Mouse (Mus musculus): Measurements from ENCODE around the gene Gm20388.
"Not testable (repeated sequence)": the region's sequence is repeated elsewhere in the genome, so short reads cannot be mapped to it uniquely, and the experiment has no call there.

GRCm38 (mm10) chr8:123433241-123433974 is 3522.8 kb downstream of the Gm20388 start:
- not testable (repeated sequence) for TF ChIP-seq EP300, CTCF (IDR thresholded peaks at IDR 0.05; ENCODE audit: low read depth)

Data from liver, embryonic 14.5 days (tissue).